Mouse (Mus musculus) layer of hippocampus, adult 2 months (tissue): ENCODE measurements around the gene Igf1r. TPM values are rescaled to one million over a fixed set of nuclear protein-coding genes. Genes with fewer than 3 reads are reported as not detected.

Experiments used
- DNase-seq, 2 experiments: peaks; one replicate each; pipeline ENCODE4 v3.0.0; 2022; ENCODE audit warnings: low spot score in 2 of 2
- H3K27ac ChIP-seq: fragments of 200-600 bp; 2 replicates; pipeline ENCODE4 v1.8.1; 2022
- H3K4me3 ChIP-seq: fragments of 200-600 bp; 2 replicates; pipeline ENCODE4 v1.8.1; 2022; ENCODE audit warnings: mild to moderate bottlenecking
- CTCF ChIP-seq: fragments of 200-600 bp; conservative IDR thresholded peaks from 2 replicates; pipeline ENCODE4 v1.8.1; 2022; ENCODE audit warnings: antibody characterized with exemption, mild to moderate bottlenecking, moderate library complexity
- total RNA-seq, 2 experiments: library from RNA; stranded (reverse); gene quantifications; 2 replicates each; pipeline ENCODE4 v1.2.3; 2021

Gene Igf1r
- total RNA-seq, 2 experiments from 2014 or later, result 47.5 to 47.8 TPM

GRCm38 (mm10) chr7:68088825-68089224, 136.2 kb downstream of the Igf1r start:
- no peak for TF ChIP-seq CTCF
- peak; percentile 44 to 59 for DNase-seq
- Histone ChIP-seq H3K4me3 (no peak overlapping the region), H3K27ac (peak overlapping the region; percentile 76)

DNA sequence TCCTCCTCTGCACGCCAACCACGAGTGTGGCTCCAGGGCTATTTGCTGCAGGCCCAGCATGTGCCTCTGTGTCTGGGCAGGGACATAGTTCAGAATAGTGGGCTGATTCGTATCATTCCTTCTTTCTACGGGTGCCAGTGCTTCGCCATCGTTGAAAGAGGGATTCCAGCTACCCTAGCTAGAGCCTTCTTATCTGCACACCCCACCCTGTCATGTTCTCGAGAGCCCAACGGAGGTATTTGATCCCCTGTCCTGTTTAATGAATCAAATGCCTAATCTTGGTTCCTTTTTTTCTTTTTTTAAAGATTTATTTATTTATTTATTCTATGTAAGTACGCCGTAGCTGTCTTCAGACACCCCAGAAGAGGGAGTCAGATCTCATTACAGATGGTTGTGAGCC, 137.1 kb downstream of the Igf1r start:
- no peak for DNase-seq
- TF ChIP-seq CTCF, result no peak
- Histone ChIP-seq H3K27ac (peak overlapping the region; percentile 76; the same call in 1 of the 2 replicates), H3K4me3 (no peak overlapping the region)

DNA sequence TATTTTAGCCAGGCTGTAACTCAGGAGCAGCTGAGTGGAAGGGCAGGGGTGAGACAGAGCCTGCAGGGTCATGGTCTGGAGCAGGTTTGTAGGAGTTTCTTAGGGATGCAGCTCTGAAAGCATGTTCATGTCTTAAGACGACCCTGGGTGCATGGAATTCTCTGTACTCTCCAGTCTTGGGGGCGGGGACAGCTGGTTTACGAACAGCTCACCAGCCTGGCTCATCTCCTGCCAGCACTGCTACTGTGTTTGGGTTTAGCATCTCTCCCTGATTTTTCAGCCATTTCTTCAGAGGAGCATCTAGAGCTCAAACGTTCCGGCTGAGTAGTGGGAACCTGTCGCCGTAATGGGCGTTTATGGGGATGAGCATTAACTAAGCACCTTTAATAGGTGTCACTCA, 137.9 kb downstream of the Igf1r start:
- Histone ChIP-seq H3K27ac (peak overlapping the region; percentile 73; the same call in 1 of the 2 replicates), H3K4me3 (no peak overlapping the region)
- DNase-seq, result peak; percentile 50 to 59
- TF ChIP-seq CTCF, result no peak

- H3K4me3 ChIP-seq, result no peak overlapping the region
- no peak for TF ChIP-seq CTCF
- no peak overlapping the region for H3K27ac ChIP-seq
- no peak for DNase-seq
Observed at GRCm38 (mm10) chr7:68092304-68092978, 139.8 kb downstream of the Igf1r start.

DNA sequence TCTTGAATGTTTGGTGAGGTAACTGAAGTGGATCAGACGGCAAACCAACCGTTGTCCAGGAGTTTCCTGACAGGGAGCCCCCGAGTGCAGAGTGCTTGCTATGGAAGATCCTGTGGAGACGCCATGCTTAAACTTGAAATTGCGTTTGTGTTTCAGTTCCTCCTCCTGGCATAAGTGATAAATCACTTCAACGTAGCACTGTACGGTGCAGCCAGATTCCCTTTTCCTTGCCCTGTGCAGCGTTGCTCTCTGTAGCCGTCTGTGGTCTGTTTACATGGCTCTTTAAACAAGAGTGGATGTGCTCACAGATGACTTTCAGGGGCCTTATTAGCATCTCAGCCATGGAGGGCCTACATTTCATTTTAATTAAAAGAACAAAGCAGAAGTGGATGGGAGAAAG, 141.2 kb downstream of the Igf1r start:
- Histone ChIP-seq H3K27ac (no peak overlapping the region), H3K4me3 (no peak overlapping the region)
- DNase-seq, result no peak
- no peak for TF ChIP-seq CTCF

GRCm38 (mm10) chr7:68095574-68095973, 142.9 kb downstream of the Igf1r start:
- TF ChIP-seq CTCF, result no peak
- peak overlapping the region; percentile 53; the same call in 1 of the 2 replicates for H3K27ac ChIP-seq
- H3K4me3 ChIP-seq, result no peak overlapping the region

DNA sequence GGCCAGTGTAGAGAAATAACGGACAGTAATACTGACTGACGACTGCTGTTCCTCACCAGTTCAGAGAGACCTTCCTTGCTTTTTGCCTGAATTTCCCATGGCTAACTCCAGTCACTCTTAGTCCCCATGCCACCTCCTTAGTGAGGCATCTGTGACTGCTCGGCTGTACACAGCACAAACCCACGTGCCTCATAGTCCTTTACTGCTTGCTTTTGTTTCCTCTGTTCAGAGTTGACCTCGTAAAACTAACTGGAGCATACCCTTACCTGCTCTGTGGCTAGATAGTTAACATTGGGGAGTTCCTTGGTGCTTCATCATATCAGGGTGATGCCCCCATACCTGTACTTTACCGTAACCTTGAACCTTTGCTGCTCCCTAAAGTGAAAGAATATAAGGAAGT, 143.8 kb downstream of the Igf1r start:
- no peak for DNase-seq
- no peak for TF ChIP-seq CTCF
- Histone ChIP-seq H3K4me3 (no peak overlapping the region), H3K27ac (peak overlapping the region; percentile 53; the same call in 1 of the 2 replicates)

More at GRCm38 (mm10) chr7:68095574-68095973, 142.9 kb downstream of the Igf1r start:
- no peak for DNase-seq

DNA sequence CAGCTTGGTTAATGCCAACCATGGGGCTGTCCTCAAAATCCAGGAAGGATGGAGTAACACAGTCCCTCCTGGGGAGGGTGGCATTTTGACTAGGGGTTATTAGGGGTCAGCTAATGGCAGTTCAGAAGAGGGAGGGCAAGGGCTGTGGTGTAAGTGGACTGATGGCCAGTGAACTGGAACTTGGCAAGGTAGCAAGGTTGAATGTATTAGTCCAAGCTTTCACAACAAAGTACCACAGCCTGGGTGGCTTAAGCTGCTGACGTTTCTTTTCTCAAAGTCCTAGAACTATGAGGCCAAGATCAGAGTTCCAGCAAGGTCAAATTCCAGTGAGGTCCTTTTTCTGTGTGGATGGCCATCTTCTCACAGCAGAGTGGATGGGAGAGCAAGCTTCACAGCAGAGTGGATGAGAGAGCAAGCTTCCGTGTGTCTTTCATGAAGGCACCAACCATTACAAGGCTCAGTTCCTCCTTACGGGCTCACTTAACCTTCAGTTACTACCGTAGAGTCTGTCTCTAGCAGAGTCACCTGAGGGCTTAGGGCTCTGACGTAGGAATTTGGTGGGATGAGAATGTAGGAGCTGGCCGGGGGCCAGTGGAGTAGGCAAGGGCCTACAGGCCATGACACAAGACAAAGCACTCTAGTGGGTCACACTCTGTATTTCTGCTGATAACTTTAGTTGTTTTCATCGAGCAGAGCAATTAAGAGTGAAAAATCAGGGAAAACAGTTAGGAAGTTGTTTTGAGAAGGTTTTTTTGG, 144.6 kb downstream of the Igf1r start:
- DNase-seq, result no peak
- Histone ChIP-seq H3K27ac (0 out of 2 replicates have a peak overlapping the region, but pooled peaks have one; percentile 7), H3K4me3 (no peak overlapping the region)
- no peak for TF ChIP-seq CTCF

GRCm38 (mm10) chr7:68098098-68098497, 145.5 kb downstream of the Igf1r start:
- Histone ChIP-seq H3K4me3 (no peak overlapping the region), H3K27ac (no peak overlapping the region)
- DNase-seq, result peak; percentile 20 to 42
- TF ChIP-seq CTCF, result no peak

- DNase-seq, result no peak
- H3K4me3 ChIP-seq, result no peak overlapping the region
- TF ChIP-seq CTCF, result no peak
- no peak overlapping the region for H3K27ac ChIP-seq
Observed at GRCm38 (mm10) chr7:68100388-68100787, 147.8 kb downstream of the Igf1r start.

GRCm38 (mm10) chr7:68102456-68103177, 150.0 kb downstream of the Igf1r start:
- Histone ChIP-seq H3K4me3 (peak overlapping the region; percentile 1; the same call in 1 of the 2 replicates), H3K27ac (peak overlapping the region; percentile 49; the same call in 1 of the 2 replicates)
- TF ChIP-seq CTCF, result 0 out of 2 replicates have a peak, but pooled peaks have one; percentile 6
- DNase-seq, result peak; percentile 26 to 42

GRCm38 (mm10) chr7:68103178-68103530, 150.5 kb downstream of the Igf1r start:
- no peak for DNase-seq
- TF ChIP-seq CTCF, result no peak
- Histone ChIP-seq H3K4me3 (peak overlapping the region; percentile 1; the same call in 1 of the 2 replicates), H3K27ac (peak overlapping the region; percentile 49; the same call in 1 of the 2 replicates)

GRCm38 (mm10) chr7:68111532-68111931, 158.9 kb downstream of the Igf1r start:
- TF ChIP-seq CTCF, result no peak
- Histone ChIP-seq H3K4me3 (no peak overlapping the region), H3K27ac (no peak overlapping the region)
- no peak for DNase-seq
